10 mouse cellular contexts compared by ENCODE assay signal in the genomic region with DNA sequence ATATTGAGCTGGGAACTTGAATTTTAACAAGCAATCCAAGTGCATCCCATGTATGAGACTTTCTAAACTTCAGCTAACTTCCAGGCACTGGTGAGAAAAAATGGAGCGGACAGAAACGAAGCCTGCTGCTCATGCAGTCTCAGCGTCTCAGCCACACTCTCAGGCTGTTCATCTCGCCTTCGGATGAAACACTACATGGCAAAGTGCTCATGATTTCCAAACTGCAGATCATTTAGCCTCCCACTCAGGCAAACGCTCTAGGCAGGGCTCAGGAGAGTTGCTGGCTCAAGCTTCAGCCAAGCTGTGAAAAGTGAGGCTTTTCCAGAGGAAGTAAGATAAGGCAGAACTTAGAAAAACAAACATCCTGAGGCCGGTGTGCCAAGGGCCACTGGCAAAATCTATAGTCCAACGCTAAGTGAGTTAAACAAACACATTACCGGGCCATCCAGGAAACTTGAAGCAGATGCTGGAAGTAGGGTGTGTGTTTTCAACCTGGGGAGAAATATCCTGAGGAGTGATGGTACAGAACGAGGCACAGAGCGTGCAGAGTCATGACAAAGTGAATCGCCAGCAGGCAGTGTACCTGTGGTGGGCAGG.
DNase-seq lines count a peak whose midpoint lies in the region; ATAC-seq and TF ChIP-seq lines count a peak whose summit lies in the region.
"Had no signal": no experiment of that assay in that cellular context is flagged by ENCODE, and none has a peak within 500 bp of the region (broad histone marks: within the 10 kb centered on the region; RNA-seq: fewer than 3 reads in every experiment).

No protein-coding gene starts in this region.

- TF ChIP-seq CTCF in kidney, adult 2 months (conservative IDR thresholded peaks at IDR 0.05; ENCODE audit: insufficient read depth, insufficient read length, low read depth, low read length), result no peak

- H3K4me3 ChIP-seq in kidney, adult 2 months (ENCODE audit: insufficient read depth, low read depth, low read length), result no peak overlapping the region
- H3K4me3 ChIP-seq in embryonic facial prominence, embryonic 10.5 days, result no peak overlapping the region
- H3K4me3 ChIP-seq in heart, embryonic 16.5 days (ENCODE audit: low read length), result no peak overlapping the region
- no peak overlapping the region for H3K4me3 ChIP-seq in liver, embryonic 11.5 days (ENCODE audit: low read depth, low read length)
- H3K4me3 ChIP-seq: myocyte had no signal

- no peak overlapping the region for H3K27ac ChIP-seq in kidney, adult 2 months (ENCODE audit: insufficient read depth, low read depth, low read length)
- H3K27ac ChIP-seq in embryonic facial prominence, embryonic 10.5 days (replicated peaks), result no peak overlapping the region; the same call in 1 of the 2 replicates
- peak overlapping the region; percentile 67 for H3K27ac ChIP-seq in heart, embryonic 16.5 days (ENCODE audit: low read length)
- no peak overlapping the region for H3K27ac ChIP-seq in liver, embryonic 11.5 days (ENCODE audit: low read depth, low read length)

- no peaks in the 10 kb centered on the region for H3K4me1 ChIP-seq in kidney, adult 2 months (ENCODE audit: control insufficient read depth, insufficient read depth, low read length)
- H3K4me1 ChIP-seq in embryonic facial prominence, embryonic 10.5 days, result peaks cover 30% of the 10 kb centered on the region
- H3K4me1 ChIP-seq in heart, embryonic 16.5 days (ENCODE audit: control insufficient read depth, insufficient read depth, low read length), result peaks cover 13% of the 10 kb centered on the region
- 0 out of 2 replicates have a peak, but pooled peaks cover 6% of the 10 kb centered on the region for H3K4me1 ChIP-seq in liver, embryonic 11.5 days (replicated peaks; ENCODE audit: control insufficient read depth, insufficient read depth, low read length)

- no peaks in the 10 kb centered on the region for H3K36me3 ChIP-seq in kidney, adult 2 months (ENCODE audit: control insufficient read depth, insufficient read depth, low read length)
- H3K36me3 ChIP-seq in embryonic facial prominence, embryonic 10.5 days (replicated peaks), result no peaks in the 10 kb centered on the region
- no peaks in the 10 kb centered on the region for H3K36me3 ChIP-seq in heart, embryonic 16.5 days (ENCODE audit: control insufficient read depth, insufficient read depth)
- H3K36me3 ChIP-seq in liver, embryonic 11.5 days (ENCODE audit: control insufficient read depth, insufficient read depth, low read length), result no peaks in the 10 kb centered on the region

- WGBS in kidney, adult 2 months, result 37% methylated on average over 12 of the region's 12 CpGs
- 48% methylated on average over 12 of the region's 12 CpGs for WGBS in embryonic facial prominence, embryonic 10.5 days
- WGBS in heart, embryonic 16.5 days, result 30% methylated on average over 12 of the region's 12 CpGs
- WGBS in liver, embryonic 11.5 days, result 38% methylated on average over 12 of the region's 12 CpGs

- no peak overlapping the region for H3K9ac ChIP-seq in heart, embryonic 16.5 days (ENCODE audit: low read length)
- no peak overlapping the region for H3K9ac ChIP-seq in liver, embryonic 11.5 days (ENCODE audit: low read depth, low read length)

- peak; percentile 67 for ATAC-seq in heart, embryonic 16.5 days (replicated peaks; ENCODE audit: extremely low read depth, insufficient read depth, low FRiP score)
- ATAC-seq in liver, embryonic 11.5 days (replicated peaks; ENCODE audit: low FRiP score), result no peak
- no peak for ATAC-seq in monocyte, adult 5-6 weeks (replicated peaks; ENCODE audit: insufficient number of reproducible peaks, low FRiP score, low TSS enrichment, poor library complexity, severe bottlenecking)

- no peaks in the 10 kb centered on the region for H3K27me3 ChIP-seq in kidney, adult 2 months (replicated peaks; ENCODE audit: control insufficient read depth, insufficient read depth, low read length)
- no peaks in the 10 kb centered on the region for H3K27me3 ChIP-seq in embryonic facial prominence, embryonic 10.5 days (replicated peaks; ENCODE audit: low read depth, poor library complexity, severe bottlenecking)
- no peaks in the 10 kb centered on the region for H3K27me3 ChIP-seq in heart, embryonic 16.5 days (ENCODE audit: control insufficient read depth, insufficient read depth, low read length)
- H3K27me3 ChIP-seq in liver, embryonic 11.5 days (replicated peaks; ENCODE audit: control insufficient read depth, insufficient read depth, low read length), result no peaks in the 10 kb centered on the region

- no peaks in the 10 kb centered on the region for H3K9me3 ChIP-seq in embryonic facial prominence, embryonic 10.5 days
- no peaks in the 10 kb centered on the region for H3K9me3 ChIP-seq in heart, embryonic 16.5 days (replicated peaks; ENCODE audit: control insufficient read depth, low read length)
- H3K9me3 ChIP-seq in liver, embryonic 11.5 days (ENCODE audit: control insufficient read depth, low read length), result no peaks in the 10 kb centered on the region; the same call in 1 of the 2 replicates

- peak; percentile 17 for DNase-seq in kidney, adult 2 months
- no peak for DNase-seq in kidney, adult 8-10 months
- DNase-seq in embryonic facial prominence, embryonic 10.5 days (ENCODE audit: low spot score), result peak; percentile 41
- DNase-seq in lung, postnatal 14 days, result peak; percentile 49
- no peak for DNase-seq in cerebellum, adult 9-11 months
- DNase-seq in liver, embryonic 11.5 days (ENCODE audit: low spot score), result no peak
- DNase-seq: cerebellum, adult 2 months had no signal

- no peak overlapping the region for H3K4me2 ChIP-seq in heart, embryonic 16.5 days (ENCODE audit: low read depth, low read length)
- H3K4me2 ChIP-seq in liver, embryonic 11.5 days, result no peak overlapping the region

- TF ChIP-seq POLR2A in kidney, adult 2 months (IDR thresholded peaks at IDR 0.05; ENCODE audit: low read depth, low read length), result no peak

Comparison
In these comparisons a context has a peak if more than half of its experiments do, and no peak if none do; other contexts are left out.
1. DNase-seq: peak in kidney, adult 2 months (single experiment), embryonic facial prominence, embryonic 10.5 days (single experiment) and lung, postnatal 14 days (single experiment); none in kidney, adult 8-10 months (0 of 2), cerebellum, adult 9-11 months (single experiment) and liver, embryonic 11.5 days (single experiment).